Comparison of ENCODE assay signal across 18 mouse cellular contexts in genomic region chr2:167700018-167700417, GRCm38 (mm10). TPM values are rescaled to one million over a fixed set of nuclear protein-coding genes. Genes with fewer than 3 reads are reported as not detected.
"Had no signal": no experiment of that assay in that cellular context is flagged by ENCODE, and none has a peak within 500 bp of the region (broad histone marks: within the 10 kb centered on the region; RNA-seq: fewer than 3 reads in every experiment).

No protein-coding gene starts in this region.

- H3K4me3 ChIP-seq: left cerebral cortex, adult 2 months; limb, embryonic 12.5 days; liver, embryonic 15.5 days; neural tube, embryonic 12.5 days; stomach, embryonic 15.5 days had no signal

- H3K9ac ChIP-seq: limb, embryonic 12.5 days; liver, embryonic 15.5 days; neural tube, embryonic 12.5 days; stomach, embryonic 15.5 days had no signal

- H3K36me3 ChIP-seq: limb, embryonic 12.5 days; liver, embryonic 15.5 days; neural tube, embryonic 12.5 days; stomach, embryonic 15.5 days had no signal

- H3K4me1 ChIP-seq: neural tube, embryonic 12.5 days had no signal

- H3K27me3 ChIP-seq: limb, embryonic 12.5 days; liver, embryonic 15.5 days; neural tube, embryonic 12.5 days; stomach, embryonic 15.5 days had no signal

- DNase-seq: kidney, postnatal 25 days; lung, adult 2 months; lung, postnatal 36 days; midbrain, embryonic 14.5 days; right cerebral cortex, postnatal 14 days; thymus, adult 2 months; thymus, postnatal 25 days had no signal

- H3K9me3 ChIP-seq: liver, embryonic 15.5 days; neural tube, embryonic 12.5 days; stomach, embryonic 15.5 days had no signal

- H3K4me2 ChIP-seq: limb, embryonic 12.5 days; liver, embryonic 15.5 days; neural tube, embryonic 12.5 days; stomach, embryonic 15.5 days had no signal

- ATAC-seq: lung, postnatal 0 days had no signal

- H3K27ac ChIP-seq: left cerebral cortex, adult 2 months; limb, embryonic 12.5 days; liver, embryonic 15.5 days; neural tube, embryonic 12.5 days; stomach, embryonic 15.5 days had no signal

RNA-seq across cellular contexts. Expression of gene Gm20431, which starts 38.7 kb away (rescaled TPM):
- total RNA-seq: liver, adult 2 months; megakaryocyte progenitor cell, adult 5-6 weeks; monocyte, adult 5-6 weeks; neutrophil, adult 5-6 weeks had no signal
- polyA plus RNA-seq: urinary bladder, adult 2 months had no signal
